Mouse (Mus musculus) heart, embryonic 16.5 days (tissue): Measurements from ENCODE around the gene Phyhipl. TPM values are rescaled to one million over a fixed set of nuclear protein-coding genes. Genes with fewer than 3 reads are reported as not detected.

Experiments
- ATAC-seq: fragments of 200-750 bp; cut with Nextera tagmentation; replicated peaks from 2 replicates; pipeline ENCODE4 v1.8.0; 2017; ENCODE audit warnings: moderate number of reproducible peaks; ENCODE audit not compliant: insufficient read depth, low FRiP score; ENCODE audit errors: extremely low read depth
- H3K27ac ChIP-seq: fragments of 300-500 bp; sonication (generic); 2 replicates; pipeline ENCODE4 v1.5.1; 2014; ENCODE audit warnings: mild to moderate bottlenecking, low read length, control low read depth, moderate library complexity
- H3K27me3 ChIP-seq: fragments of 300-500 bp; sonication (generic); 2 replicates; pipeline ENCODE4 v1.6.1; 2014; ENCODE audit warnings: low read length, mixed read lengths; ENCODE audit not compliant: control insufficient read depth, insufficient read depth
- H3K36me3 ChIP-seq: fragments of 300-500 bp; sonication (generic); 2 replicates; pipeline ENCODE4 v1.6.1; 2014; ENCODE audit not compliant: control insufficient read depth, insufficient read depth
- H3K4me1 ChIP-seq: fragments of 300-500 bp; sonication (generic); 2 replicates; pipeline ENCODE4 v1.6.1; 2014; ENCODE audit warnings: low read length, mixed read lengths; ENCODE audit not compliant: control insufficient read depth, insufficient read depth
- H3K4me2 ChIP-seq: fragments of 300-500 bp; sonication (generic); 2 replicates; pipeline ENCODE4 v1.6.1; 2014; ENCODE audit warnings: low read depth, mild to moderate bottlenecking, control low read depth, low read length
- H3K4me3 ChIP-seq: fragments of 300-500 bp; sonication (generic); 2 replicates; pipeline ENCODE4 v1.5.1; 2014; ENCODE audit warnings: mild to moderate bottlenecking, control low read depth, low read length
- H3K9ac ChIP-seq: fragments of 300-500 bp; sonication (generic); 2 replicates; pipeline ENCODE4 v1.6.1; 2014; ENCODE audit warnings: low read length, control low read depth
- H3K9me3 ChIP-seq: fragments of 300-500 bp; sonication (generic); replicated peaks from 2 replicates; pipeline ENCODE4 v1.6.1; 2016; ENCODE audit warnings: low read length; ENCODE audit not compliant: control insufficient read depth
- WGBS: fragments of 180-500 bp; shearing (Covaris S2); extraction: QIAGEN DNeasy Blood & Tissue Kit; methylation state at CpG from one replicate; pipeline ENCODE4 v1.1.7; 2014; 5-methylcytosine and 5-hydroxymethylcytosine counted together
- polyA plus RNA-seq: library from polyadenylated mRNA; unstranded; fragments of >200 nt; fragmentation: Nextera tagmentation; extraction: Ambion mirVana; gene quantifications from 2 replicates; pipeline ENCODE4 v1.2.1, GENCODE M21; 2015

Phyhipl gene
- polyA plus RNA-seq, 1 experiment from 2014 or later: 1.0 TPM

DNA sequence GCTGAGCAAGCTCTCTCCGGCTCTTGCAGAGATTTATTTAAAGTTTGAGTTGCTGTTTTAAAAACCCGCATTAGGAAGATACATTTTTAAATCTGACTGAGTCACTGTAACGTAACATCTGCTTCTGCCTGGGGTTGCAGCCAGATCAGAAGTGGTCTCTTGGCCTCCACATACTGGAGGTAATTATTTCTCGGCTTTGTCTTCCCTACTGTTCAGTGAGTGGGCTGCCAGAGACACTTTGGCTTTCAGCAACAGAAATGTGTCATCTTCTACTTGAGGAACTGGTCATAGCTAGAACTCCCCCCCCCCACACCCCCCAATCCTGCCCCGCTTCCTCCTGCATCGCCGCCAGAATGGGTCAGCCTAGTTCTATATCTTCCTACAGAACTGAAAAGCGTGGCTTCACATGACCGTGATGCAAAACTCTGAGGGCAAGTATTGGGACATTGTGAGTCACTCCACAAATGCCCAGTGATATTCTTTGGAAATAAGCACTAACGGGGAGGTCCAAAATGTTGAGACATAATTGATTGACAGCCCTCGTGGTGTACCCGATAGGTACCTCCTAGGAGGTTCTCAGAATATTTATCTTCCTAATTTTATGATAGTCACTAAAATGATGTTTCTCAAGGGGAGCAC, 125.5 kb downstream of the Phyhipl start:
- H3K9me3 ChIP-seq: 0 out of 2 replicates have a peak, but pooled peaks cover under 1% of the 10 kb centered on the region
- H3K4me2 ChIP-seq: no peak overlapping the region
- no peak overlapping the region for H3K27ac ChIP-seq
- H3K36me3 ChIP-seq: peaks cover 3% of the 10 kb centered on the region; the same call in 1 of the 2 replicates
- H3K27me3 ChIP-seq: no peaks in the 10 kb centered on the region
- no peak overlapping the region for H3K9ac ChIP-seq
- H3K4me1 ChIP-seq: no peaks in the 10 kb centered on the region
- 78% methylated on average over 12 of the region's 12 CpGs for WGBS
- no peak for ATAC-seq
- no peak overlapping the region for H3K4me3 ChIP-seq

GRCm38 (mm10) chr10:70521379-70521778, 134.4 kb downstream of the Phyhipl start:
- Histone ChIP-seq H3K4me2 (peak overlapping the region; percentile 90), H3K36me3 (peaks cover 3% of the 10 kb centered on the region; the same call in 1 of the 2 replicates), H3K27me3 (no peaks in the 10 kb centered on the region), H3K4me3 (peak overlapping the region; percentile 54), H3K9me3 (no peaks in the 10 kb centered on the region), H3K9ac (no peak overlapping the region), H3K27ac (no peak overlapping the region), H3K4me1 (peaks cover 14% of the 10 kb centered on the region)
- ATAC-seq: no peak
- WGBS: 32% methylated on average over 5 of the region's 5 CpGs

DNA sequence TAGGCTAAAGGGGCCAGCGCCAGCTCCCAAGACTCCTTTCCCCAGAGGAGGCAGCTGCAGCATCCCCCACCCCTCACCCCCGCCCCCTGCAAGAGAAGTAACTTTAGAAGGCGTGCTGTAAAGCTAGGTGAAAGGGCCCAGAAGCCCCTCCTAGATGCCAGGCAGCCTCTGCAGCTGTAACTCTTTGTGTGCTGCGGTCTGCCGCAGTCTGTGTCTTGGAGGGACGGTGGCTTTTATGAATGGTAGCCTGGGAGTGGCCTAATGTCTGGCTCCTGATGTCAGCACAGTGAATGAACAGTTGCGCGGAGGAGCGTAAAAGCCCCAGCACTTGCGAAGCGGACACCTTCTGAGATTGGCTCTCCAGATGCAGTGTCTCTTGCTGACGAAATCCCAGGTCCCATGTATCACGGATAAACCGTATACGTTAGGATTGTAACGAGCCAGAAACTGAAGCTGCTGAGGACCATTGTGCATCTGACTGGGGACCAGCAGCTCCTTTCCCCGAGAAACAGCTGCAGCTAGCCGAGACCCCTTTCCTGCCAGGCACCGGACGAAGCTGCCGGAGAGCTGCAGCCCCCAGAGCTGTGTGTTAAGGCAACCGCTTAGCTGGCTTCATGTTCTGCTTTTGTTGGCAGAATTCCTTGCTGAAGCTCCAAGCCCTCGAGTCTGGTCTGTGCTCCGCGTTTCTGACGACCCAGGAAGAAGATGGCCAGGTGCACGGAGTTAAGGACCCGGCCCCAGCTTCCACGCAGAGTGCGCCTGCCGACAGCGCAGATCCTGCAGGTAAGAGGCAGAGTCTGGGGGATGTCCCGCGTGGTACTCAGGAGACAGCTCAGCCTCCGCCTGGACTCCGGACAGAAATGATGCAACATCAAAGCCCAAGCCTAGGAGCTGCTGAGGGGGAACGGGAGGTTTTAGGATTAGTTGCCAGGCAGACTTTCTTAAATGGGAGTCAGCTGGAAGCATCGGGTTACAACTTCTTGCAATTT, 135.3 kb downstream of the Phyhipl start:
- Histone ChIP-seq H3K9ac (peak overlapping the region; percentile 51), H3K9me3 (no peaks in the 10 kb centered on the region), H3K4me1 (peaks cover 14% of the 10 kb centered on the region), H3K27me3 (no peaks in the 10 kb centered on the region), H3K27ac (no peak overlapping the region), H3K36me3 (no peaks in the 10 kb centered on the region), H3K4me2 (peak overlapping the region; percentile 90), H3K4me3 (peak overlapping the region; percentile 54)
- 3% methylated on average over 38 of the region's 38 CpGs for WGBS
- ATAC-seq: no peak

DNA sequence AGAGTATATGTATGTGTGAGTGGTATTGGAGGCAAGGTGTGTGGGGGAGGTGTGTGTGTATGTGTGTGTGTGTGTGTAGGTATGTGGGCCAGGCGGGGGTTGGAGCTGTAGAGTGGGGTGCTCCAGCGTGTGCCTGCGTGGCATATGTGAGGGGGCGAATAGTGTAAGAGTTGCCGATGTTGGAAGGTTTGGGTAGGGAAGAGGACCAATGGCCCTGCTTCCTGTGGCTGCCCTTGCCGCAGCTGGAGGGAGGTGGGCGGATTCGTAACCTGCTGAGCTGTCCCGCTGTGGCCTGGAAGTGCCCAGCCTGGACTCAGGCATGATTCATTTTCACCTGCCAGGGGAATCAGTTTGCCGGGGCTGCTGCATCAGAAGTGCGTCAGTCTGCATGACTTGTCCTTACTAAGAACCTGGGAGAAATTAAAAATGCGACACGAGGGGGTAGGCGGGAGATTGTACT, 136.1 kb downstream of the Phyhipl start:
- no peak overlapping the region for H3K9ac ChIP-seq
- H3K4me3 ChIP-seq: peak overlapping the region; percentile 54
- no peaks in the 10 kb centered on the region for H3K9me3 ChIP-seq
- WGBS: 12% methylated on average over 14 of the region's 14 CpGs
- H3K27ac ChIP-seq: no peak overlapping the region
- H3K4me2 ChIP-seq: peak overlapping the region; percentile 90
- H3K36me3 ChIP-seq: no peaks in the 10 kb centered on the region
- peaks cover 14% of the 10 kb centered on the region for H3K4me1 ChIP-seq
- ATAC-seq: 0 out of 2 replicates have a peak, but pooled peaks have one; percentile 12
- no peaks in the 10 kb centered on the region for H3K27me3 ChIP-seq

- 79% methylated on average over 8 of the region's 8 CpGs for WGBS
- no peaks in the 10 kb centered on the region for H3K9me3 ChIP-seq
- no peak overlapping the region for H3K4me3 ChIP-seq
- no peak overlapping the region for H3K4me2 ChIP-seq
- H3K36me3 ChIP-seq: no peaks in the 10 kb centered on the region
- no peaks in the 10 kb centered on the region for H3K27me3 ChIP-seq
- H3K27ac ChIP-seq: no peak overlapping the region
- no peak for ATAC-seq
- H3K9ac ChIP-seq: no peak overlapping the region
- H3K4me1 ChIP-seq: peaks cover 14% of the 10 kb centered on the region
These were observed 139.1 kb downstream of the Phyhipl start for GRCm38 (mm10) chr10:70516661-70517060.

DNA sequence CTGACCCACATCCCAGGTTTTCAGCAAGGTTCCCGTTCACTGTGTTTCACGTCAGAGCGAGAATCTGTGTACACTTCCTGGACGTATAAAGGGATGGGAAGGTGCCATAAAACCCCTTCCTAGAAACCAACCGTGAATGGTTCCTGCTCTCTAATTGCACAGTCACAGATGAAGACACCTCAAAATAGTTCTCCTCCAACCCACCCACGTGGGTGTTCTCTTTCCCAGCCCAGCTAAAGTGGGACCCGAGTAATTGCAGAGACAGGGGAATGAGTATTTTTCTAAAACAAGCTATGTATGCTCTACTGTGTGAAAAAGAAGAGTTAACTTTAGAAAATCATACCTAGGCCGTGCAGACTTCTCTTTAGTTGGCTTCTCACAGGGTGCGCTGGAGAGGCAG, 140.9 kb downstream of the Phyhipl start:
- Histone ChIP-seq H3K36me3 (no peaks in the 10 kb centered on the region), H3K4me3 (no peak overlapping the region), H3K27ac (no peak overlapping the region), H3K9me3 (no peaks in the 10 kb centered on the region), H3K9ac (no peak overlapping the region), H3K4me2 (no peak overlapping the region), H3K27me3 (no peaks in the 10 kb centered on the region), H3K4me1 (0 out of 2 replicates have a peak, but pooled peaks cover 4% of the 10 kb centered on the region)
- WGBS: 80% methylated on average over 9 of the region's 9 CpGs
- ATAC-seq: no peak

- WGBS: 84% methylated on average over 3 of the region's 3 CpGs
- Histone ChIP-seq H3K27me3 (no peaks in the 10 kb centered on the region), H3K9ac (no peak overlapping the region), H3K27ac (no peak overlapping the region), H3K4me3 (no peak overlapping the region), H3K36me3 (peaks cover 3% of the 10 kb centered on the region; the same call in 1 of the 2 replicates), H3K9me3 (peaks cover 5% of the 10 kb centered on the region), H3K4me1 (no peaks in the 10 kb centered on the region), H3K4me2 (no peak overlapping the region)
- no peak for ATAC-seq
These were observed 147.9 kb downstream of the Phyhipl start for GRCm38 (mm10) chr10:70507880-70508279.
